Mouse (Mus musculus) E14TG2a.4 (cell line): ENCODE measurements around the gene Ppm1b.

ENCODE experiments used
- CTCF ChIP-seq: conservative IDR thresholded peaks from 2 replicates; pipeline ENCODE4 v1.5.1; 2014; ENCODE audit warnings: low read length
- POU5F1 ChIP-seq: IDR thresholded peaks from 2 replicates; pipeline ENCODE4 v1.6.1; 2014; ENCODE audit warnings: low read length, borderline replicate concordance

- TF ChIP-seq CTCF (no peak), POU5F1 (no peak)
Observed at GRCm38 (mm10) chr17:84957487-84958259, 1.1 kb downstream of the Ppm1b start.
